Mouse (Mus musculus) heart, embryonic 16.5 days (tissue): ENCODE results near the gene Vmn2r71. TPM values are rescaled to one million over a fixed set of nuclear protein-coding genes. Genes with fewer than 3 reads are reported as not detected.

Source experiments
- ATAC-seq: fragments of 200-750 bp; cut with Nextera tagmentation; replicated peaks from 2 replicates; pipeline ENCODE4 v1.8.0; 2017; ENCODE audit warnings: moderate number of reproducible peaks; ENCODE audit not compliant: insufficient read depth, low FRiP score; ENCODE audit errors: extremely low read depth
- H3K27ac ChIP-seq: fragments of 300-500 bp; sonication (generic); 2 replicates; pipeline ENCODE4 v1.5.1; 2014; ENCODE audit warnings: mild to moderate bottlenecking, low read length, control low read depth, moderate library complexity
- H3K27me3 ChIP-seq: fragments of 300-500 bp; sonication (generic); 2 replicates; pipeline ENCODE4 v1.6.1; 2014; ENCODE audit warnings: low read length, mixed read lengths; ENCODE audit not compliant: control insufficient read depth, insufficient read depth
- H3K36me3 ChIP-seq: fragments of 300-500 bp; sonication (generic); 2 replicates; pipeline ENCODE4 v1.6.1; 2014; ENCODE audit not compliant: control insufficient read depth, insufficient read depth
- H3K4me1 ChIP-seq: fragments of 300-500 bp; sonication (generic); 2 replicates; pipeline ENCODE4 v1.6.1; 2014; ENCODE audit warnings: low read length, mixed read lengths; ENCODE audit not compliant: control insufficient read depth, insufficient read depth
- H3K4me2 ChIP-seq: fragments of 300-500 bp; sonication (generic); 2 replicates; pipeline ENCODE4 v1.6.1; 2014; ENCODE audit warnings: low read depth, mild to moderate bottlenecking, control low read depth, low read length
- H3K4me3 ChIP-seq: fragments of 300-500 bp; sonication (generic); 2 replicates; pipeline ENCODE4 v1.5.1; 2014; ENCODE audit warnings: mild to moderate bottlenecking, control low read depth, low read length
- H3K9ac ChIP-seq: fragments of 300-500 bp; sonication (generic); 2 replicates; pipeline ENCODE4 v1.6.1; 2014; ENCODE audit warnings: low read length, control low read depth
- H3K9me3 ChIP-seq: fragments of 300-500 bp; sonication (generic); replicated peaks from 2 replicates; pipeline ENCODE4 v1.6.1; 2016; ENCODE audit warnings: low read length; ENCODE audit not compliant: control insufficient read depth
- WGBS: fragments of 180-500 bp; shearing (Covaris S2); extraction: QIAGEN DNeasy Blood & Tissue Kit; methylation state at CpG from one replicate; pipeline ENCODE4 v1.1.7; 2014; 5-methylcytosine and 5-hydroxymethylcytosine counted together
- polyA plus RNA-seq: library from polyadenylated mRNA; unstranded; fragments of >200 nt; fragmentation: Nextera tagmentation; extraction: Ambion mirVana; gene quantifications from 2 replicates; pipeline ENCODE4 v1.2.1, GENCODE M21; 2015

Gene Vmn2r71
- not detected in 2 replicates for polyA plus RNA-seq

DNA sequence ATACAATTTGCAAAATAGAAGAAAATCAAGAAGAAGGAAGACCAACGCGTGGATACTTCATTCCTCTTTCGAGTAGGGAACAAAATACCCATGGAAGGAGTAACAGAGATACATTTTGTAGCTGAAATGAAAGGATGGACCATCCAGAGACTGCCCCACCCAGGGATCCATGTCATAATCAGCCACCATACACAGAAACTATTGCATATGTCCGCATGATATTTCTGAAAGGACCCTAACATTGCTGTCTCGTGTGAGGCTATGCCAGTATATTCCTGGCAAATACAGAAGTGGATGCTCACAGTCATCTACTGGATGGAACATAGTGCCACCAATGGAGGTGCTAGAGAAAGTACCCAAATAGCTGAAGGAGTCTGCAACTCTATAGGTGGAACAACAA is at the start of gene Vmn2r71:
Gene Vmn2r71 (plus strand): TSS at position 301 of the 400 bp plus-strand sequence.
- Histone ChIP-seq H3K27me3 (no peaks in the 10 kb centered on the region), H3K27ac (no peak within 1 kb of the TSS), H3K4me2 (no peak within 1 kb of the TSS), H3K36me3 (no peaks in the 10 kb centered on the region), H3K4me3 (no peak within 1 kb of the TSS), H3K4me1 (no peaks in the 10 kb centered on the region), H3K9ac (no peak within 1 kb of the TSS), H3K9me3 (no peaks in the 10 kb centered on the region)
- 67% methylated on average over 5 of the region's 5 CpGs for WGBS
- no peak for ATAC-seq

GRCm38 (mm10) chr7:85542108-85542507 is 20.8 kb upstream of the Vmn2r71 start:
- peaks cover 8% of the 10 kb centered on the region for H3K9me3 ChIP-seq
- H3K27me3 ChIP-seq: no peaks in the 10 kb centered on the region
- H3K27ac ChIP-seq: no peak overlapping the region
- no peak overlapping the region for H3K4me2 ChIP-seq
- no peak overlapping the region for H3K9ac ChIP-seq
- WGBS: 78% methylated on average over 2 of the region's 2 CpGs
- H3K36me3 ChIP-seq: no peaks in the 10 kb centered on the region
- no peak for ATAC-seq
- H3K4me1 ChIP-seq: no peaks in the 10 kb centered on the region
- H3K4me3 ChIP-seq: no peak overlapping the region

- Histone ChIP-seq H3K27me3 (no peaks in the 10 kb centered on the region), H3K4me1 (no peaks in the 10 kb centered on the region), H3K9ac (no peak overlapping the region), H3K4me3 (no peak overlapping the region), H3K36me3 (no peaks in the 10 kb centered on the region), H3K9me3 (peaks cover 8% of the 10 kb centered on the region), H3K27ac (no peak overlapping the region), H3K4me2 (no peak overlapping the region)
- 63% methylated on average over 2 of the region's 2 CpGs for WGBS
- ATAC-seq: no peak
Measured at GRCm38 (mm10) chr7:85543118-85543517, 19.8 kb upstream of the Vmn2r71 start.

GRCm38 (mm10) chr7:85569092-85569491 is 6.2 kb downstream of the Vmn2r71 start, which contains the start of gene Vmn2r70:
Gene Vmn2r70 (minus strand): TSS chr7:85569192.
- Histone ChIP-seq H3K9me3 (0 out of 2 replicates have a peak, but pooled peaks cover 2% of the 10 kb centered on the region), H3K27ac (no peak within 1 kb of the TSS), H3K27me3 (no peaks in the 10 kb centered on the region), H3K4me1 (no peaks in the 10 kb centered on the region), H3K4me2 (no peak within 1 kb of the TSS), H3K9ac (no peak within 1 kb of the TSS), H3K36me3 (no peaks in the 10 kb centered on the region), H3K4me3 (no peak within 1 kb of the TSS)
- WGBS: 60% methylated on average over 2 of the region's 2 CpGs
- no peak for ATAC-seq

Other genes starting within 250 kb of the Vmn2r71 start
- not detected in 2 replicates for gene Vmn2r69, start 147.2 kb upstream of the Vmn2r71 start, polyA plus RNA-seq
- not detected in 2 replicates for gene Vmn2r70, start 6.1 kb downstream of the Vmn2r71 start, polyA plus RNA-seq
- gene Vmn2r72, start 192.0 kb downstream of the Vmn2r71 start, polyA plus RNA-seq: not detected in 2 replicates